Mouse (Mus musculus): ENCODE measurements around the gene Dolpp1. TPM values are rescaled to one million over a fixed set of nuclear protein-coding genes. Genes with fewer than 3 reads are reported as not detected.
"Not testable (repeated sequence)": the region's sequence is repeated elsewhere in the genome, so short reads cannot be mapped to it uniquely, and the experiment has no call there.

Gene Dolpp1
- polyA plus RNA-seq, 1 experiment from 2014 or later = 46.9 TPM

- peak overlapping the region; percentile 87; the same call in 1 of the 2 replicates for H3K4me3 ChIP-seq
- WGBS = 80% methylated on average over 4 of the region's 4 CpGs
- H3K27ac ChIP-seq = no peak overlapping the region
- no peaks in the 10 kb centered on the region for H3K9me3 ChIP-seq
- ATAC-seq (ENCODE audit: borderline replicate concordance, extremely low read depth, low FRiP score, low TSS enrichment) = no peak
- no peaks in the 10 kb centered on the region for H3K27me3 ChIP-seq
- H3K36me3 ChIP-seq = peaks cover 4% of the 10 kb centered on the region; the same call in 1 of the 2 replicates
- H3K4me1 ChIP-seq = peaks cover 35% of the 10 kb centered on the region
- H3K4me2 ChIP-seq = peak overlapping the region; percentile 82; the same call in 1 of the 2 replicates
- peak overlapping the region; percentile 18; the same call in 1 of the 2 replicates for H3K9ac ChIP-seq
These were observed 22.0 kb downstream of the Dolpp1 start for GRCm38 (mm10) chr2:30414101-30414500.

- Histone ChIP-seq H3K9ac (peak overlapping the region; percentile 95), H3K4me3 (peak overlapping the region; percentile 87), H3K4me2 (peak overlapping the region; percentile 82), H3K4me1 (peaks cover 40% of the 10 kb centered on the region), H3K9me3 (no peaks in the 10 kb centered on the region), H3K27me3 (no peaks in the 10 kb centered on the region), H3K36me3 (peaks cover 4% of the 10 kb centered on the region; the same call in 1 of the 2 replicates), H3K27ac (peak overlapping the region; percentile 98)
- ATAC-seq (ENCODE audit: borderline replicate concordance, extremely low read depth, low FRiP score, low TSS enrichment) = no peak
- WGBS = 46% methylated on average over 5 of the region's 5 CpGs
These were observed 22.6 kb downstream of the Dolpp1 start for GRCm38 (mm10) chr2:30414681-30415080.

GRCm38 (mm10) chr2:30415157-30415935, 23.3 kb downstream of the Dolpp1 start, which contains the start of gene Crat:
Gene Crat (minus strand): TSS chr2:30415813.
- peaks cover 40% of the 10 kb centered on the region for H3K4me1 ChIP-seq

GRCm38 (mm10) chr2:30415936-30416648, 24.0 kb downstream of the Dolpp1 start, which contains the start of gene Ptpa:
Gene Ptpa (plus strand): TSS chr2:30416039.
- ATAC-seq (ENCODE audit: borderline replicate concordance, extremely low read depth, low FRiP score, low TSS enrichment) = peak; percentile 88
- H3K4me2 ChIP-seq = peak within 1 kb of the TSS; percentile 82
- H3K9ac ChIP-seq = peak within 1 kb of the TSS; percentile 95
- no peaks in the 10 kb centered on the region for H3K27me3 ChIP-seq
- H3K4me3 ChIP-seq = peak within 1 kb of the TSS; percentile 87
- H3K36me3 ChIP-seq = peaks cover 4% of the 10 kb centered on the region; the same call in 1 of the 2 replicates
- under 1% methylated on average over 66 of the region's 67 CpGs for WGBS
- H3K9me3 ChIP-seq = no peaks in the 10 kb centered on the region
- peaks cover 40% of the 10 kb centered on the region for H3K4me1 ChIP-seq
- H3K27ac ChIP-seq = peak within 1 kb of the TSS; percentile 98

More at GRCm38 (mm10) chr2:30415157-30415935, 23.3 kb downstream of the Dolpp1 start, which contains the start of gene Crat:
- H3K9me3 ChIP-seq = no peaks in the 10 kb centered on the region
- peak within 1 kb of the TSS; percentile 87 for H3K4me3 ChIP-seq
- H3K4me2 ChIP-seq = peak within 1 kb of the TSS; percentile 82
- peak within 1 kb of the TSS; percentile 95 for H3K9ac ChIP-seq
- WGBS = 1% methylated on average over 58 of the region's 58 CpGs
- H3K27ac ChIP-seq = peak within 1 kb of the TSS; percentile 98
- no peaks in the 10 kb centered on the region for H3K27me3 ChIP-seq
- H3K36me3 ChIP-seq = peaks cover 4% of the 10 kb centered on the region; the same call in 1 of the 2 replicates
- ATAC-seq (ENCODE audit: borderline replicate concordance, extremely low read depth, low FRiP score, low TSS enrichment) = peak; percentile 93

- peaks cover 40% of the 10 kb centered on the region for H3K4me1 ChIP-seq
These were observed 24.6 kb downstream of the Dolpp1 start for GRCm38 (mm10) chr2:30416649-30416965.

GRCm38 (mm10) chr2:30417154-30417553, 25.1 kb downstream of the Dolpp1 start:
- Histone ChIP-seq H3K9ac (peak overlapping the region; percentile 95; the same call in 1 of the 2 replicates), H3K4me2 (peak overlapping the region; percentile 82), H3K4me1 (peaks cover 40% of the 10 kb centered on the region), H3K4me3 (peak overlapping the region; percentile 87), H3K27ac (peak overlapping the region; percentile 98; the same call in 1 of the 2 replicates)
- H3K27me3 ChIP-seq; H3K36me3 ChIP-seq; ATAC-seq (ENCODE audit: borderline replicate concordance, extremely low read depth, low FRiP score, low TSS enrichment); H3K9me3 ChIP-seq: not testable (repeated sequence)
- WGBS = 71% methylated on average over 6 of the region's 6 CpGs

More at GRCm38 (mm10) chr2:30416649-30416965, 24.6 kb downstream of the Dolpp1 start:
- Histone ChIP-seq H3K9ac (peak overlapping the region; percentile 95), H3K4me2 (peak overlapping the region; percentile 82), H3K27ac (peak overlapping the region; percentile 98), H3K9me3 (no peaks in the 10 kb centered on the region), H3K36me3 (peaks cover 4% of the 10 kb centered on the region; the same call in 1 of the 2 replicates), H3K27me3 (no peaks in the 10 kb centered on the region), H3K4me3 (peak overlapping the region; percentile 87)
- WGBS = 0% methylated on average over 7 of the region's 7 CpGs
- ATAC-seq (ENCODE audit: borderline replicate concordance, extremely low read depth, low FRiP score, low TSS enrichment) = no peak

- WGBS = 60% methylated on average over 5 of the region's 5 CpGs
- Histone ChIP-seq H3K4me2 (peak overlapping the region; percentile 82), H3K36me3 (peaks cover 2% of the 10 kb centered on the region; the same call in 1 of the 2 replicates), H3K27ac (no peak overlapping the region), H3K4me3 (peak overlapping the region; percentile 9; the same call in 1 of the 2 replicates), H3K9ac (no peak overlapping the region), H3K9me3 (no peaks in the 10 kb centered on the region), H3K27me3 (no peaks in the 10 kb centered on the region), H3K4me1 (peaks cover 40% of the 10 kb centered on the region)
- no peak for ATAC-seq (ENCODE audit: borderline replicate concordance, extremely low read depth, low FRiP score, low TSS enrichment)
These were observed 25.6 kb downstream of the Dolpp1 start for GRCm38 (mm10) chr2:30417595-30418165.

- peaks cover 40% of the 10 kb centered on the region for H3K4me1 ChIP-seq
- H3K9me3 ChIP-seq = no peaks in the 10 kb centered on the region
- H3K27ac ChIP-seq = no peak overlapping the region
- peak overlapping the region; percentile 3 for H3K9ac ChIP-seq
- no peak for ATAC-seq (ENCODE audit: borderline replicate concordance, extremely low read depth, low FRiP score, low TSS enrichment)
- H3K36me3 ChIP-seq = peaks cover 3% of the 10 kb centered on the region; the same call in 1 of the 2 replicates
- no peak overlapping the region for H3K4me3 ChIP-seq
- H3K4me2 ChIP-seq = 0 out of 2 replicates have a peak overlapping the region, but pooled peaks have one; percentile 82
- WGBS = 55% methylated on average over 6 of the region's 6 CpGs
- H3K27me3 ChIP-seq = no peaks in the 10 kb centered on the region
These were observed 26.2 kb downstream of the Dolpp1 start for GRCm38 (mm10) chr2:30418259-30418658.

GRCm38 (mm10) chr2:30419112-30419511, 27.1 kb downstream of the Dolpp1 start:
- H3K4me3 ChIP-seq = no peak overlapping the region
- H3K4me2 ChIP-seq = peak overlapping the region; percentile 14; the same call in 1 of the 2 replicates

GRCm38 (mm10) chr2:30421432-30421831, 29.4 kb downstream of the Dolpp1 start:
- peaks cover 6% of the 10 kb centered on the region for H3K36me3 ChIP-seq
- H3K4me2 ChIP-seq = no peak overlapping the region
- H3K27ac ChIP-seq = no peak overlapping the region
- no peak overlapping the region for H3K4me3 ChIP-seq
- H3K9ac ChIP-seq = no peak overlapping the region
- no peaks in the 10 kb centered on the region for H3K9me3 ChIP-seq
- H3K4me1 ChIP-seq = peaks cover 26% of the 10 kb centered on the region
- H3K27me3 ChIP-seq = no peaks in the 10 kb centered on the region
- no peak for ATAC-seq (ENCODE audit: borderline replicate concordance, extremely low read depth, low FRiP score, low TSS enrichment)
- WGBS = 72% methylated on average over 4 of the region's 4 CpGs

More at GRCm38 (mm10) chr2:30419112-30419511, 27.1 kb downstream of the Dolpp1 start:
- H3K27me3 ChIP-seq = no peaks in the 10 kb centered on the region
- peaks cover 3% of the 10 kb centered on the region; the same call in 1 of the 2 replicates for H3K36me3 ChIP-seq
- ATAC-seq (ENCODE audit: borderline replicate concordance, extremely low read depth, low FRiP score, low TSS enrichment) = no peak
- H3K9me3 ChIP-seq = no peaks in the 10 kb centered on the region
- 0 out of 2 replicates have a peak overlapping the region, but pooled peaks have one; percentile 32 for H3K9ac ChIP-seq
- H3K27ac ChIP-seq = peak overlapping the region; percentile 52
- peaks cover 37% of the 10 kb centered on the region for H3K4me1 ChIP-seq
- WGBS = 28% methylated on average over 10 of the region's 10 CpGs

GRCm38 (mm10) chr2:30429156-30429555, 37.1 kb downstream of the Dolpp1 start:
- Histone ChIP-seq H3K4me3 (no peak overlapping the region), H3K27me3 (no peaks in the 10 kb centered on the region), H3K4me1 (no peaks in the 10 kb centered on the region), H3K27ac (no peak overlapping the region), H3K4me2 (no peak overlapping the region), H3K36me3 (peaks cover 76% of the 10 kb centered on the region), H3K9ac (no peak overlapping the region), H3K9me3 (no peaks in the 10 kb centered on the region)
- no peak for ATAC-seq (ENCODE audit: borderline replicate concordance, extremely low read depth, low FRiP score, low TSS enrichment)
